Mouse (Mus musculus) stomach, embryonic 16.5 days (tissue): ENCODE data around the gene Manf. TPM values are rescaled to one million over a fixed set of nuclear protein-coding genes. Genes with fewer than 3 reads are reported as not detected.

Source experiments
- ATAC-seq: fragments of 200-750 bp; cut with Nextera tagmentation; 2 replicates; pipeline ENCODE4 v1.8.0; 2017; ENCODE audit warnings: moderate number of reproducible peaks, moderate TSS enrichment; ENCODE audit not compliant: insufficient read depth, low FRiP score
- H3K27ac ChIP-seq: fragments of 300-500 bp; sonication (generic); 2 replicates; pipeline ENCODE4 v1.5.1; 2014; ENCODE audit warnings: low read length
- H3K27me3 ChIP-seq: fragments of 300-500 bp; sonication (generic); 2 replicates; pipeline ENCODE4 v1.6.1; 2014; ENCODE audit warnings: low read length, control low read depth, mixed read lengths; ENCODE audit not compliant: control insufficient read depth, insufficient read depth
- H3K36me3 ChIP-seq: fragments of 300-500 bp; sonication (generic); 2 replicates; pipeline ENCODE4 v1.6.1; 2014; ENCODE audit warnings: low read length; ENCODE audit not compliant: control insufficient read depth, insufficient read depth
- H3K4me1 ChIP-seq: fragments of 300-500 bp; sonication (generic); 2 replicates; pipeline ENCODE4 v1.6.1; 2014; ENCODE audit warnings: low read length, control low read depth, mixed read lengths; ENCODE audit not compliant: control insufficient read depth, insufficient read depth
- H3K4me2 ChIP-seq: fragments of 300-500 bp; sonication (generic); 2 replicates; pipeline ENCODE4 v1.6.1; 2014; ENCODE audit warnings: low read depth, low read length, mixed read lengths
- H3K4me3 ChIP-seq: fragments of 300-500 bp; sonication (generic); replicated peaks from 2 replicates; pipeline ENCODE4 v1.5.1; 2014; ENCODE audit warnings: mild to moderate bottlenecking, low read length
- H3K9ac ChIP-seq: fragments of 300-500 bp; sonication (generic); 2 replicates; pipeline ENCODE4 v1.6.1; 2014; ENCODE audit warnings: low read length
- H3K9me3 ChIP-seq: fragments of 300-500 bp; sonication (generic); replicated peaks from 2 replicates; pipeline ENCODE4 v1.6.1; 2016; ENCODE audit warnings: low read length, control low read depth; ENCODE audit not compliant: control insufficient read depth
- WGBS: fragments of 180-500 bp; shearing (Covaris S2); extraction: QIAGEN DNeasy Blood & Tissue Kit; methylation state at CpG from one replicate; pipeline ENCODE4 v1.1.7; 2014; 5-methylcytosine and 5-hydroxymethylcytosine counted together
- polyA plus RNA-seq: library from polyadenylated mRNA; unstranded; fragments of >200 nt; fragmentation: Nextera tagmentation; extraction: Ambion mirVana; gene quantifications from 2 replicates; pipeline ENCODE4 v1.2.1, GENCODE M21; 2015

Manf gene
- 339 and 351 TPM in 2 replicates for polyA plus RNA-seq

GRCm38 (mm10) chr9:106891829-106892551, at the start of gene Manf:
Gene Manf, minus strand, starts transcription at chr9:106891979.
- H3K9ac ChIP-seq, result peak within 1 kb of the TSS; percentile 91
- H3K4me3 ChIP-seq, result peak within 1 kb of the TSS; percentile 80
- under 1% methylated on average over 59 of the region's 59 CpGs for whole genome bisulfite sequencing
- 0 out of 2 replicates have a peak, but pooled peaks cover 7% of the 10 kb centered on the region for H3K36me3 ChIP-seq
- peak within 1 kb of the TSS; percentile 88 for H3K4me2 ChIP-seq
- H3K27me3 ChIP-seq, result no peaks in the 10 kb centered on the region
- ATAC-seq, result peak; percentile 98
- H3K27ac ChIP-seq, result peak within 1 kb of the TSS; percentile 96
- no peaks in the 10 kb centered on the region for H3K9me3 ChIP-seq
- peaks cover 25% of the 10 kb centered on the region for H3K4me1 ChIP-seq

GRCm38 (mm10) chr9:106934998-106935397, 43.2 kb upstream of the Manf start:
- peak; percentile 66 for ATAC-seq
- H3K9ac ChIP-seq, result no peak overlapping the region
- H3K9me3 ChIP-seq, result no peaks in the 10 kb centered on the region
- no peak overlapping the region for H3K4me3 ChIP-seq
- no peak overlapping the region for H3K27ac ChIP-seq
- H3K27me3 ChIP-seq, result no peaks in the 10 kb centered on the region
- H3K4me2 ChIP-seq, result no peak overlapping the region
- 73% methylated on average over 1 of the region's 1 CpGs for WGBS
- H3K36me3 ChIP-seq, result no peaks in the 10 kb centered on the region
- H3K4me1 ChIP-seq, result no peaks in the 10 kb centered on the region

GRCm38 (mm10) chr9:106914878-106915277, 23.1 kb upstream of the Manf start:
- Histone ChIP-seq H3K9ac (no peak overlapping the region), H3K4me1 (no peaks in the 10 kb centered on the region), H3K27ac (no peak overlapping the region), H3K4me2 (no peak overlapping the region), H3K36me3 (no peaks in the 10 kb centered on the region), H3K4me3 (no peak overlapping the region), H3K27me3 (no peaks in the 10 kb centered on the region), H3K9me3 (no peaks in the 10 kb centered on the region)
- ATAC-seq, result no peak
- WGBS, result 76% methylated on average over 6 of the region's 6 CpGs

GRCm38 (mm10) chr9:106913759-106914158, 22.0 kb upstream of the Manf start:
- Histone ChIP-seq H3K4me2 (no peak overlapping the region), H3K9ac (no peak overlapping the region), H3K4me1 (no peaks in the 10 kb centered on the region), H3K4me3 (no peak overlapping the region), H3K9me3 (no peaks in the 10 kb centered on the region), H3K27ac (no peak overlapping the region), H3K27me3 (no peaks in the 10 kb centered on the region), H3K36me3 (no peaks in the 10 kb centered on the region)
- no peak for ATAC-seq
- WGBS, result 9% methylated on average over 1 of the region's 1 CpGs

- Histone ChIP-seq H3K27me3 (no peaks in the 10 kb centered on the region), H3K27ac (no peak overlapping the region), H3K9ac (no peak overlapping the region), H3K4me3 (no peak overlapping the region), H3K4me2 (no peak overlapping the region), H3K4me1 (no peaks in the 10 kb centered on the region), H3K36me3 (no peaks in the 10 kb centered on the region), H3K9me3 (no peaks in the 10 kb centered on the region)
- ATAC-seq, result 0 out of 2 replicates have a peak, but pooled peaks have one; percentile 37
- 65% methylated on average over 1 of the region's 1 CpGs for WGBS
These were observed 19.8 kb upstream of the Manf start for GRCm38 (mm10) chr9:106911624-106912023.

- 32% methylated on average over 5 of the region's 5 CpGs for WGBS
- peak; percentile 75; the same call in 1 of the 2 replicates for ATAC-seq
- Histone ChIP-seq H3K4me1 (no peaks in the 10 kb centered on the region), H3K27ac (no peak overlapping the region), H3K9me3 (no peaks in the 10 kb centered on the region), H3K4me3 (no peak overlapping the region), H3K4me2 (no peak overlapping the region), H3K27me3 (no peaks in the 10 kb centered on the region), H3K36me3 (no peaks in the 10 kb centered on the region), H3K9ac (no peak overlapping the region)
These were observed 16.9 kb upstream of the Manf start for GRCm38 (mm10) chr9:106908715-106909114.

GRCm38 (mm10) chr9:106908174-106908573, 16.4 kb upstream of the Manf start:
- H3K4me3 ChIP-seq, result no peak overlapping the region
- no peak overlapping the region for H3K4me2 ChIP-seq
- no peak overlapping the region for H3K9ac ChIP-seq
- no peak for ATAC-seq
- H3K4me1 ChIP-seq, result no peaks in the 10 kb centered on the region
- no peaks in the 10 kb centered on the region for H3K27me3 ChIP-seq
- H3K36me3 ChIP-seq, result no peaks in the 10 kb centered on the region
- no peaks in the 10 kb centered on the region for H3K9me3 ChIP-seq
- 70% methylated on average over 3 of the region's 3 CpGs for WGBS
- H3K27ac ChIP-seq, result no peak overlapping the region

GRCm38 (mm10) chr9:106906597-106906996, 14.8 kb upstream of the Manf start:
- Histone ChIP-seq H3K4me1 (no peaks in the 10 kb centered on the region), H3K27ac (no peak overlapping the region), H3K9me3 (no peaks in the 10 kb centered on the region), H3K4me2 (no peak overlapping the region), H3K4me3 (no peak overlapping the region), H3K36me3 (no peaks in the 10 kb centered on the region), H3K9ac (no peak overlapping the region), H3K27me3 (no peaks in the 10 kb centered on the region)
- no peak for ATAC-seq
- whole genome bisulfite sequencing, result 88% methylated on average over 8 of the region's 8 CpGs

- Histone ChIP-seq H3K4me2 (no peak overlapping the region), H3K27me3 (no peaks in the 10 kb centered on the region), H3K9me3 (no peaks in the 10 kb centered on the region), H3K9ac (no peak overlapping the region), H3K4me1 (no peaks in the 10 kb centered on the region), H3K4me3 (no peak overlapping the region), H3K27ac (no peak overlapping the region), H3K36me3 (no peaks in the 10 kb centered on the region)
- 7% methylated on average over 1 of the region's 1 CpGs for WGBS
- ATAC-seq, result no peak
These were observed 12.0 kb upstream of the Manf start for GRCm38 (mm10) chr9:106903791-106904134.
